Mouse (Mus musculus) thymus, postnatal 36 days (tissue): ENCODE data around the gene Cct2.
"Not testable (repeated sequence)": the region's sequence is repeated elsewhere in the genome, so short reads cannot be mapped to it uniquely, and the experiment has no call there.

Experiments
- DNase-seq, 2 experiments: peaks; one replicate each; pipeline ENCODE4 v3.0.0; 2022; ENCODE audit warnings: mixed read lengths in 2 of 2

Cct2 gene

DNA sequence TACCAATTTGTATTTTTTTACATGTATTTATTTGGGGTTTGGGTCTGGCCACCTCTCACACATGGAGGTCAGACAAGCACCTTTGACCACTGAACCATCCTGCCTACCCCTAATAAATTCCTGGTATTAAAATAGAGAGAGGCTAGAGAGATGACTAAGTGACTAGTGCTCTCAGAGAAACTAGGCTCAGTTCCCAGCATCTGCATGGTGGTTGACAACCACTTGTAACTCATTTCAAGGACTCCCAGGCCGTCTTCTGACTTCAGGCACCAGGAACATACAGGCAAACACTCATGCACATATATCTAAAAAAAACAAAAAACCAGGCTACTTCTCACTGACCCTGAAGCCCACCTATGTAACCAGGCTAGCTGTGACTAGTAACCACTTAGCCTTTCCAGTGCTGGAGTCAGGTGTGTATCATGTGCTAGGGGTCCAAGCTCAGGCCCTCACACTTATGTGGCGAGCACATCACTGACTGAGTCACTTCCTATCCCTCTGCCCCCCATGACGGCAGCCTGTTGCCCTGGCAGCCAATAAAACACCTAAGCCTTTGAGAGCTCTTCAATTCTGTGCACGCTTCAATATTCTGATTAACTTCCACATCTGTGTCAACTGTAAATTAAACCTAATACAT, 13.5 kb downstream of the Cct2 start:
- no peak for DNase-seq

DNA sequence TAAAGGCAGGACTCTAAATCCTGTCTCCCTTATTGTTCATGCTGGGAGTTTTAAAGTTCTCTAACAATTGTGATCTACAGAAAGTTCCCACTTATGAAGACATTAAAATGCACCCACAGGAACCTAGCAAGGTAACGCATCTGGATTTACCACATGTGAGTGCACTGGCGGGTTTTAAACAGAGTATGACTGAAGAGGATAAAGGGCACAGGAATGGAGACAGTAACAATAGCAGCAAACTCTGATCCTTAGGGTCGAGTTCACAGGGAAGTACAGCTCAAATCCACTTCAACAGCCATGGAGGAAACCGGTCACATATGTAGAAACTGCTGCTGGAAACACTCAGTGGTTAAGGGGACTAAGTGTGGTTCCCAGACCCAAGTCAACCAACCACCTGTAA, 14.4 kb downstream of the Cct2 start:
- DNase-seq, result no peak

DNA sequence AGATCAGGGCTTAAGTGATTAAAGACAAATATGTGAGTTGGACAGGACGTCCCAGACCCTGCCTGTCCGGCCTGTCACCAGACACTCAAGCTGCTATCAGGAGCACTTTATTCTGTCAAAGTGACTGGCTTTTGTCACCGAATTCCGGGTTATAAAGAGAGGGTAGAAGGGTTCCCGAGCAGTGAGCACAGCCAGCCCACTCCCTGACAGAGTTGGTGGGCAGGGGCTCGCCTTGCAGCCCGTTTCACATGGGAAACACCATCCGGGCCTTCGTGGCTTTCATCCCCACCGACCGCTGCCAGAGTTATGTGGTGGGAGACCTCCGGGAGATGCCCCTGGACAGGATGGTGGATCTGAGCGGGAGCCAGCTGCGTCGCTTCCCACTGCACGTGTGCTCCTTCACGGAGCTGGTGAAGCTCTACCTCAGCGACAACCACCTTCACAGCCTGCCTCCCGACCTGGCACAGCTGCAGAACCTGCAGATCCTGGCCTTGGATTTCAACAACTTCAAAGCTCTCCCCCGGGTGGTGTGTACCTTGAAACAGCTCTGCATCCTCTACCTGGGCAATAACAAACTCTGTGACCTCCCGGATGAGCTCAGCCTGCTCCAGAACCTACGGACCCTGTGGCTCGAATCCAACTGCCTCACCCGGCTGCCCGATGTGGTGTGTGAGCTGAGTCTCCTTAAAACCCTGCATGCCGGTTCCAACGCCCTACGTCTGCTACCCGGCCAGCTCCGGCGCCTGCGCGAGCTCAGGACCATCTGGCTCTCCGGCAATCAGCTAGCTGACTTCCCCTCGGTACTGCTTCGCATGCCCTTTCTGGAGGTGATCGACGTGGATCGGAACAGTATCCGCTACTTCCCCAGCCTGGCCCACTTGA, 18.2 kb downstream of the Cct2 start, which contains the start of gene Lrrc10:
Gene Lrrc10 (plus strand): TSS at position 167 of the 882 bp plus-strand sequence.
- no peak for DNase-seq

DNA sequence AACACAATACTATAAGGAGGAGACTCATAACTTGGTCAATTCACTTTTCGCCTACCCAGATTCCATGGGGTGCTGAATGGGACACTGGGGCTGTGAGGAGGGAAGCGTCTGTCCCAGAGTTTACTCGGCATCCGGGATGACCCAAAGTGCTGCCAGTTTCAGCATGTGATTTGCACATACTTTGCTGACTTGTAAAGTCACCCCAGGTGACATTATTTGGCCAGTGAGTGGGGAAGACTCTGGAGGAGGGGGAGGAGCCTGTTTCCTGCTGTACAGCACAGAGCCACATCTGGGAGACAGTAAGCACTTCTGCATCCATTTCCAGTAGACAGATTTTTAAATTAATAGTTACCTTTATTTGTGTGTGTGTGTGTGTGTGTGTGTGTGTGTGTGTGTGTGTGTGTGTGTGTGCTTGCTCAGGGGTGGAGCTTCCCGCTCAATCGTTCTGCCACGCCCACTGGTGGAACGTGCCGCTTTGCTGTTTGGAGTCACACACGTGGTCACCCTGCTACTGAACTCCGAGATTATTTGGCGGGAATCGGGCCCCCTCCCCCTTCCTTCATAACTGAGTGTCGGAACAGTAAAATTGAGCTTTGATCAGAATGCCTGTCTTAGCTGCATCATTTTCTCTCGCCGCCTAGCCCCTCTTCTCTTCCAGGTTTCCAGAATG, 20.0 kb downstream of the Cct2 start:
- DNase-seq, result not testable (repeated sequence)

DNA sequence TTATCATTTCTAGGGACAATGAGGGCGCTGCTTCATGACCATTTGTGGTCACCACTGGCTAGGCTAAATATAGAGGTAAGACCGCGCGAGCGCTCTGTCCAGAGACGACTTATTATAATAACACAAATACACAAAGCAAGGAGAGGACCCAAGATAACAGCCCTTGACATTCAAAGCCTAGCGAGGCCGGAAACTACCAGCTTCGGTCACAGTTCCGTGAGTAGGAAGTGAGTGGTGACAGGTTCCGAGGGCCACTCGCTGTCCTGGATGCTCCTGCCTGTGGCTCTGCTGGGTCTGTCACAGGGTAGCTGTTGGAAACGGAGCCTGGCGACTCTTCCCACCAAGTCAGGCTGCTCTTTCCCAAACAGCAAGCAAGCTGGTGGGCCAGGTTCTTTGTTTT, 21.3 kb downstream of the Cct2 start:
- DNase-seq, result no peak

DNA sequence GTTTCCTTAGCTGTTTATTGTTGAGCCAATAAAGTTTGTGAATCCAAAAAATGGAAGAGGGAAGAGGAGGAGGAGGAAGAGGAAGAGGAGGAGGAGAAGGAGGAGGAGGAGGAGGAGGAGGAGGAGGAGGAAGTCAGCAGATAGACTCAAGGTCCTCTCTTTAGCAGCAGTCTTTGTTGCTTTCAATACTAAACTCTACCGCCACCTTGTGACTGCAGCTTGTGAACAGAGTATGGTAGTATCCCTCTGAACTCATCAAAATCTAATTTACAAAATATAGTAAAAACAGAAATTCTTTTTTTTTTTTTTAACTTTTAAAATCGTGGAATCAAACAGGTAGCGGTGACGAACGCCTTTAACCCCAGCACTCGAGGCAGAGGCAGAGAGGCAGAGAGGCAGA, 23.3 kb downstream of the Cct2 start:
- no peak for DNase-seq

DNA sequence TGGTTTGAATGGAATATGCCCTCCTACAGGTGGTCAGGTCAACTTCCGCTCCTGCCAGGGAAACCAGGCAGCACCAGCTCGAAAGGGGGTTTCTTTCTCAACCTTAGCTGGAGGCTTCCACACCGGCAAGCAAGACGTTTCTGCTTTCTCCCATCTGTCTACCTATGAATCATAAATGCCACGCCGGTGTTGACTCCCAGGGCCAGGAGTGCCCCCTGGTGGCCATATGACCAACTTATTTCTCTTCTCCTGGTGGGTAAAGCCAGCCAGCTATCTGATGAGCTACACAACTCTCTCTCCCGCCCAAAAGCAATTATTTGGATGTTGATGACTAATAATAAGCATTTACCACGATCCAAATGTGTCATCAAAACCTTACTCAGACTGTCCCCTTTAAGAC, 29.8 kb downstream of the Cct2 start:
- peak; percentile 61 to 69 for DNase-seq

DNA sequence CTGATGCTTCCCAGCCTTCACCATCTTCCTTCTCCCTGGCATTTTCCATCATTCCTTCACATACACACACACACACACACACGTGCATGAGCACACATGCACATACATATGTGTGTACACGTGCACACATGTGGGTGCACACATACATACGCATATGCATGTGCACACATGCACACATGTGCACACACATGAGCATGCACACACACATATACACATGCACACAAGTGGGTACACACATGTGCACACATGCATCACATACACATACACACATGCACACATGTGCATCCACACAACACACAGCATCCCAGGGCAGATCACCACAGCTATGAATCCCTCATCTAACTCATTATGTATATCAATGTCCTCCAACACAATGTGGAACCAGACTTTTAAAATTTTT, 32.5 kb downstream of the Cct2 start:
- no peak for DNase-seq

DNA sequence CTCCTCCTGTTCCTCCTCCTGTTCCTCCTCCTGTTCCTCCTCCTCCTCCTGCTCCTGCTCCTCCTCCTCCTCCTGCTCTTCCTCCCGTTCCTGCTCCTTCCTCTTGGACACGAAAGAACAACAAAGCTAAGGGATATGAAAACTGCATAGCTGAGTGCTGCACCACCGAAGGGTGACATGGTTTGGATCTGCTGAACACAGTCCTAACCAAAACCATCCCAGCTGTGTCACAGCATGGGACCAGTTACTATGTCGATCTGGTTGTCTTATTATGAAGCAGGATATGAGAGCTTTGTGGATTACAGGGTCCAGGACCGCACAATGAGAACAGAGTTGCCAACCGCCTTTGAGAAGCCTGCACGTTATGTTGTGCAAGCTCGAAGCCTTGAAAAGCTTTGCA, 37.4 kb downstream of the Cct2 start:
- DNase-seq, result no peak

DNA sequence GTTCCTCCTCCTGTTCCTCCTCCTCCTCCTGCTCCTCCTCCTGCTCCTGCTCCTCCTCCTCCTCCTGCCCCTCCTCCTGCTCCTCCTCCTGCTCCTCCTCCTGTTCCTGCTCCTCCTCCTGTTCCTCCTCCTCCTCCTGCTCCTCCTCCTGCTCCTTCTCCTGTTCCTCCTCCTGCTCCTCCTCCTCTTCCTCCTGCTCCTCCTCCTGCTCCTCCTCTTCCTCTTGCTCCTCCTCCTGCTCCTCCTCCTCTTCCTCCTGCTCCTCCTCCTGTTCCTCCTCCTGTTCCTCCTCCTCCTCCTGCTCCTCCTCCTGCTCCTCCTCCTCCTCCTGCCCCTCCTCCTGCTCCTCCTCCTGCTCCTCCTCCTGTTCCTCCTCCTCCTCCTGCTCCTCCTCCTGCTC, 37.8 kb downstream of the Cct2 start:
- DNase-seq, result not testable (repeated sequence)

DNA sequence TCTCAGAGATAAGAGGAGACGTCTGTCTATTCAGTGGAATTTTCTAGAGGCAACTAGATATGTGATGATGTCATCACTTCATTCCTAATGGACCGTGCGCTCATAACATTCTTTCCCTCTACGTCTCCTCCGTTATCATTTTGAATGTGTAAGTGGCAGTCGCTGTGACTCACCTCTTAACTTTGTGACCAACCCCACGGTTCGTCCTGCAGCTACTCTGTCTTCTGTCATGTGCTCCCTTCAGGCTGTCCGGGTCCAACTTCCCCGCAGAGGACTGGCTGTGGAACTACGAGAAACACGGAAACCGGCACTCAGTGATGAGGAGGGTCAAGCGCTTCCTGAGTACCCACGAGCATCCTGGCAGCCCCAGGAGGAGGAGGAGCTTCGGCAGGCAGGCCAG, 39.9 kb downstream of the Cct2 start:
- DNase-seq, result no peak

DNA sequence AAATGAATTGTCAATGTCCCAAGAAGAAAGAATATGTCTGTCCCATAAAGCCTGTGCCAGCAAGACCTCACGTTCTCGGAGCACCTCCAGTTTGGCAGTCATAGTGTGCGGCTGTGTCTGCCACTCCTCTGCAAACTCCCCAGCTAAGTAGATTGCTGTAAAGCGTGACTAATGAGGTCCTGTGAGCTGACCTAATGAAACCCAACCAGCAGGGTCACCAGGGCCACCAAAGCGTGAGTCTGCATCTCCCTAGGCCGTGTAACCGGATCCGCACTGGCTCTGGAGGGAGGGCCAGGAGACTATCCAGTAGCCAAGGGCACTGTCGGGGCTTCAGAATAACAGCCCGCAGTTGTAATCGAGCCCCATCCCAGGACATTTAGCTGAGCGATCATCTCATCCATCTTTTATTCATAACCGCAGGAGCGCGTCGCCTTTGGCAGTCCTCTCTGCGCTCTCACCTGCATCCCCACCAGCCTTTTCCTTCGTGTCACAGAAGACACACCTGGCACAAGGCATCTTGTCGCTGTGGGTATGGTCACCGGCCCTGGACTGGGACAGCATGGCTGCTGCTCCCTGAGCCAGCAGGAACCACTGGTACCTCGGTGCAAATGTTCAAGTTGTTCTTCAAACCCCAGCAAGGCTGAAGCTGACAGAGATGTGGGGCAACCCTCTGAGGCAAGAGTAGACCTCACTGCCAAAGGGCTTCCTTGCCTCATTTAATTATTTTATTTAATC, 42.4 kb downstream of the Cct2 start:
- no peak for DNase-seq

DNA sequence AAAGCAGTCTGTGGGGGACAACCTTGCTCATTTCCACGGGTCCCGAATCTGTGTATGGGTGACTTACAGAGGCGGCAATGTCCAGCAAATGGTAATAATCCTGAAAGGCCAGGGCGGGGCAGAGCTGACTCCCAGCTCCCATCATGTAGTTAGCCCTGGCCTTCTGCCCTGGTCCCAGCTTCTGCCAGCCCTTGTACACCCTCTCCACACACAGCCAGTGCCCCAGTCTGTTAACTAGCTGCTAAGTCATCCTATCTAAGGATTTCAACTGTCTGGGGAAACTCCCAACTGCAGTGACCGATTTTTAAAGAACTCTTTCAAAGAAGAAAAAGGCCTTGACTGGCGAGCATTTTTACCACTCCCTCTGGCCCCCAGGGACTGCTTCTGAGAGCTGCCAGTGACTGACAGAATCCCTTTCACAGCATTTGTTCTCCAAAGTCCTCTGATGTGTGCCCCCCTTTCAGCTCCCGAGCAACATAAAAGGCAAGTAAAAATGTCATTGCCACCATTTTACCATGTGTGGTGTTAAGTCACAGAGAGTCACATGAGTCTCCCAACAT, 45.3 kb downstream of the Cct2 start:
- DNase-seq, result no peak

DNA sequence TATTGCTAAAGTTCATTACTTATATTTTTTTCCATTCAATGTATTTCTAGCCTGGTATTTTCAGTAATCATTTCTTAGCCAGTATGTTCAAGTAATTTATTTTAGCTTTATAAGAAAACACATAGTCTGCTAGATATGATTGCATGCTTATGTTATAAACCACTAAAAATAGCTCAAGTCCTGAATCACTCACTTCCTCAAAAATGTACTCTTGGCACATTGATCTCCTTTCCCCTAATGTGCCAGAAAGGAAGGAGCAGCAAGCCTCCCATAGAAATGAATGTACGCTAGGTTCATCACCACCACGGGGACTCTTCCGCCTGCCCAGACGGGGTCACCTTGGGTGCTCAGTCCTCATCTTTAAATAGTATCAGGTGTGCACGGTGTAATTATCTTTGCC, 49.0 kb downstream of the Cct2 start:
- no peak for DNase-seq

DNA sequence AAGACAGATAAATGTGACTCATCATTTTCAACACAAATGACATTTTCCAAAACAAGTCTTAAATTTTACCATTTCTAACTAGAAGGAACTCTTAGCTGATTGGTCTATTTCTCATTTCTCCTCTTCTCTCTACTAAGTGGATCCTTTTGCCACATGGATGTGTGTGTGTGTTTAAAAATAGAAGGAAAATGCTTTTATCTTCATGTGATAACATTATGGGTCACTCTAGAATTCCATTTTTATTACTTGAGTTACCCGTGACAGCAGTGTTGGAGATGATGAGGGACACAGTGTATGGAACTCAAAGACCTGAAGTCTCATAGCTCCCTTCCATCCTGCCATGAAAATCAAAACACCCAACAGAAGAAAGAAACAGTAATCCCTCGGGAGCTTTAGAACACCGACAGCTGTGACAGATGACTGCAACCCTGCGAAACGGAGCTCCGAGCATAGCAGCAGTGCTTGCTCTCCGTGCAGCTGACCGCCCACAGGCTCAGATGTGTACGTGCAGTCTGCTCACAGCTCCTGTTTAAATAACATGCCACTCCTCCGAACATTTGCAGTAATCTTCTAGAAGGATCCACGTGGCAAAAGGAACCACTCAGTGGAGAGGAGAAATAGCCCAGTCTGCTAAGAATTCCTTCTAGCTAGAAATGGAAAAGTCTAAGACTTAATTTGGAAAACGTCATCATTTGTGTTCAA, 49.8 kb downstream of the Cct2 start:
- DNase-seq, result no peak

DNA sequence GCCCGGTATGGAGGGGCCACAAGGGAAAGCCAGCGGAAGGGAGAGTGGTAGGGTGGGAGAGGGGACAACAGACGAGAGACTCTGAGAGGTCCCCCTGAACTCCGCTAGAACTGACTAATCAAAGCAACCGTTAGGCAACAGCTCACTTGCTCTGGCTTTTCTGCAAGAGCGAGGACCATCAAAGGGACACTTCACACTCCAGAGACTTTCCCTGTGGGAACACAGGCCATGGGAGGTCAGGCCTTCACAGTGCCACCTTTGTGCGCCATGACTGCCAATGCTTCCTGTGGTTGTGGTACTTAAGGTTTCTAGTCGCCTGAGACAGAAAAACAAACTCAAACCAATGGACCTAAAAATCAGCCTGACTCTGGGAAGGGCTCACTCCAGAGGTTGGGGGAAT, 52.6 kb downstream of the Cct2 start:
- DNase-seq, result no peak

DNA sequence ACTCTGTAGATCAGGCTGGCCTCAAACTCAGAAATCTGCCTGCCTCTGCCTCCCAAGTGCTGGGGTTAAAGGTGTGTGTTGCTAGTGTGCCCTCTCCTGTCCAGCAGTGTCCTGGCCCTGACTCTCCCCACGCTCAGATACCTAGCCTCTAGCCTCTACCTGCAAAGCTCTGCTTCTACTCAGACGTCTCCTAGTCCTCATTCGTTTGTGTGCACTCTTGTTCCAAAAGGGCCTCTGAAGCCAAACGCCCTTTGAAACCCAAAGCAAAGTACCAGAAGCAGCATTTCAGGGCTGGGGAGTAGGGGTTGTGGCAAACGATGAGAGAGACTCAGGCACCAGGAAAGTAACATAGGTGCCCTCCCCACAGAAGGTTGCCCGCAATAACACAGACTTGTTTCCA, 53.9 kb downstream of the Cct2 start:
- no peak for DNase-seq

DNA sequence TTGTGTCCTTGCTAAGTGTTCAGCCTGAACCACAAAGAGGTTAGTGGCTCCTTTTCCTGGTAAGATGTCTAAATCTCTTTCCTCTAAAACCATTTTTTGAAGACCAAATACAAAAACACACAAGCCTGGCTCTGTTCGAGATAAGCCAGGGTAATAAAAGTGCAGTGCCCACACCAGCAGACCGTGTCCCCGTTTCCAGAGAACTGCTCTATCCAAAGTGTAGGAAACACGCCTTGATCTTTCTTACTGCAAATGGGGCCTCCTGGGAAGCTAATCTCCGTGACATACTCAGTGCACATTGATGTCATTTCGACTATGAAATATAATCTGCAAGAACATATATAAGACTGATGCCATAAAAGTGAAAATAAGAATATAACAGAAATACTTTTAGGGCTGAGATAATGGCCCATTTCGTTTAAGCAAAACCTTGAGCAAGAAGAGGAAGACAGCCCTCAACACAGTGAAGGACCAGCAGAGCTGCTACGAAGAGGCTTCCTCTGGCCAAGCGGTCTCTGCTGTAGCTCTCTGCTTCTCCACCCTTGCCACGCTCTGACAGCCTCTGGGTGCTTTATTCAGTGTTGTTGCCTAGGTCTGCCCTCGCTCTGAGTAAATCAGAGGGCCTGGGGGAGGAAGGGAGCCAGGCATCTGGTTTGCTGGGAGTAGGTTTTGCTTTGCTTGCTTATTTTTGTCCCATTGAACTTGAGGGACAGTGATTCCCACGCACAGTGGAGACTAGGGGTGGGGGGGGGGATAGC, 57.7 kb downstream of the Cct2 start:
- DNase-seq, result no peak

DNA sequence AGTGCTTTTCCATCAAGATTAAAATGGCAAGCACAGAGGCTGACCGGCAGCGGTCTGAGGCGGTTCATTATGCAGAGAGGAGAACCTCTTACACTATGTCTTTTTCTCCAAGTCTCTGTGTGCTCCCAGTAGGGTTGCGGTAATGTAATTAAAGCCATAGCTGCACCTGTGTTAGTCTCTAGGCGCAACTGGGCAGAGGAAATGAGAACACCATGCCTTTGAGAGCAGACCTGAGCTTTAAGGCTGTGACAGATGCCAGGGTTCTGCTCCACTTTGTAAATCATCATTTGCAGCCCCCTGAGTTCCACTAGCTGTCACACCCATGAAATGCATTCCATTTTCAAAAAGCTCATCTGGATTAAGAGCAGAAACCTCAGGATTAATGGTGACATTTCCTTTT, 58.9 kb downstream of the Cct2 start:
- no peak for DNase-seq
